In the genomic region with DNA sequence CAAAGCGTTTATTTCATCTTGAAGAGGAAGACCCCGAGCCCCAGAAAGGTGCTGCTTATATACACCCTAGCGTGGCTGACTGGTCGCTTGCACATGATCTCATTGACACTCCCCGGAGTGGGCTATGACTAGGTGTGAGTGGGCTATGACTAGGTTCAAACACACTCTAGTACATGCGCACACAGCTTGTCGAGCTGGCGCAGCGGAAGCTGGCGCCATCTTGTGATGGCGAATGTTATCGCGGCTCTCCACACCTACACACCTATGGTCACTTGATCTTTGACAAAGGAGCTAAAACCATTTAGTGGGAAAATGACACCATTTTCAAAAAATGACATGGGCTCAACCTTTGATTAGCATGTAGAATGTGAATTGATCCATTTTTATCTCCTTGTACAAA, we compare ENCODE assay signal across 22 mouse cellular contexts.
A peak's percentile ranks its signal among the peaks of the same experiment; 100 is the strongest.
DNase-seq lines count a peak whose midpoint lies in the region; ATAC-seq and TF ChIP-seq lines count a peak whose summit lies in the region.
"Had no signal": no experiment of that assay in that cellular context is flagged by ENCODE, and none has a peak within 500 bp of the region (broad histone marks: within the 10 kb centered on the region; RNA-seq: fewer than 3 reads in every experiment).

No protein-coding gene starts in this region.

- H3K9ac ChIP-seq in lung, embryonic 14.5 days, result no peak overlapping the region
- H3K9ac ChIP-seq in stomach, postnatal 0 days (ENCODE audit: low read length), result no peak overlapping the region
- H3K9ac ChIP-seq: forebrain, embryonic 13.5 days; hindbrain, embryonic 15.5 days; limb, embryonic 12.5 days; neural tube, embryonic 15.5 days; stomach, embryonic 15.5 days had no signal

- no peaks in the 10 kb centered on the region for H3K27me3 ChIP-seq in lung, embryonic 14.5 days (ENCODE audit: insufficient read depth, low read length)
- no peaks in the 10 kb centered on the region for H3K27me3 ChIP-seq in stomach, postnatal 0 days (ENCODE audit: control insufficient read depth, insufficient read depth, low read length)
- H3K27me3 ChIP-seq: forebrain, embryonic 13.5 days; hindbrain, embryonic 15.5 days; limb, embryonic 12.5 days; neural tube, embryonic 15.5 days; stomach, embryonic 15.5 days had no signal

- no peaks in the 10 kb centered on the region for H3K36me3 ChIP-seq in lung, embryonic 14.5 days (ENCODE audit: insufficient read depth)
- H3K36me3 ChIP-seq in stomach, postnatal 0 days (ENCODE audit: control insufficient read depth, insufficient read depth, low read length), result no peaks in the 10 kb centered on the region
- H3K36me3 ChIP-seq: heart, embryonic 10.5 days; hindbrain, embryonic 15.5 days; limb, embryonic 12.5 days; midbrain, embryonic 10.5 days; neural tube, embryonic 15.5 days; stomach, embryonic 15.5 days had no signal

- ATAC-seq in lung, embryonic 14.5 days (ENCODE audit: insufficient read depth), result no peak
- no peak for ATAC-seq in stomach, postnatal 0 days (ENCODE audit: low FRiP score, low TSS enrichment)
- ATAC-seq: forebrain, embryonic 13.5 days had no signal

- WGBS in lung, embryonic 14.5 days, result 41% methylated on average over 13 of the region's 13 CpGs
- WGBS in stomach, postnatal 0 days, result 40% methylated on average over 13 of the region's 13 CpGs

- no peak overlapping the region for H3K4me2 ChIP-seq in lung, embryonic 14.5 days
- no peak overlapping the region for H3K4me2 ChIP-seq in stomach, postnatal 0 days (replicated peaks; ENCODE audit: low read depth)
- H3K4me2 ChIP-seq: forebrain, embryonic 13.5 days; hindbrain, embryonic 15.5 days; limb, embryonic 12.5 days; neural tube, embryonic 15.5 days; stomach, embryonic 15.5 days had no signal

- TF ChIP-seq EP300 in stomach, postnatal 0 days (optimal IDR thresholded peaks at IDR 0.05), result no peak

- H3K4me1 ChIP-seq in lung, embryonic 14.5 days (ENCODE audit: insufficient read depth), result no peaks in the 10 kb centered on the region
- H3K4me1 ChIP-seq in stomach, postnatal 0 days (replicated peaks; ENCODE audit: control insufficient read depth, insufficient read depth), result no peaks in the 10 kb centered on the region
- H3K4me1 ChIP-seq: forebrain, embryonic 13.5 days; heart, embryonic 10.5 days; hindbrain, embryonic 15.5 days; limb, embryonic 12.5 days; neural tube, embryonic 15.5 days; stomach, embryonic 15.5 days had no signal

- no peaks in the 10 kb centered on the region for H3K9me3 ChIP-seq in lung, embryonic 14.5 days (ENCODE audit: low read depth, low read length)
- no peaks in the 10 kb centered on the region for H3K9me3 ChIP-seq in stomach, postnatal 0 days (ENCODE audit: control insufficient read depth, low read length)
- H3K9me3 ChIP-seq: forebrain, embryonic 13.5 days; heart, embryonic 10.5 days; hindbrain, embryonic 15.5 days; limb, embryonic 12.5 days; midbrain, embryonic 10.5 days; neural tube, embryonic 15.5 days; stomach, embryonic 15.5 days had no signal

- peak; percentile 8 for DNase-seq in embryo, embryonic 11 days
- DNase-seq in embryo, embryonic 10.5 days (ENCODE audit: low spot score), result no peak
- no peak for DNase-seq in lung, embryonic 14.5 days
- DNase-seq in lung, adult 18-20 months, result no peak
- peak; percentile 9 for DNase-seq in WW6 (ENCODE audit: low read depth, low spot score)
- no peak for DNase-seq in stomach, postnatal 0 days (ENCODE audit: low spot score)
- no peak for DNase-seq in right cerebral cortex, postnatal 25 days
- DNase-seq in thymus, postnatal 14 days, result no peak
- DNase-seq: cerebellum, adult 11-12 months; gastrocnemius, postnatal 36 days; heart, postnatal 10 days; kidney, adult 18-20 months; kidney, postnatal 25 days; layer of hippocampus, adult 9-11 months; lung, postnatal 36 days had no signal

- peak; percentile 15; the same call in 1 of the 2 replicates for TF ChIP-seq CTCF in lung, embryonic 14.5 days (IDR thresholded peaks at IDR 0.05; ENCODE audit: low read depth)
- TF ChIP-seq CTCF in stomach, postnatal 0 days (IDR thresholded peaks at IDR 0.05; ENCODE audit: low read depth), result peak; percentile 27; the same call in 1 of the 2 replicates

- H3K27ac ChIP-seq in lung, embryonic 14.5 days (ENCODE audit: low read depth), result no peak overlapping the region
- no peak overlapping the region for H3K27ac ChIP-seq in stomach, postnatal 0 days (replicated peaks)
- H3K27ac ChIP-seq: forebrain, embryonic 13.5 days; heart, embryonic 10.5 days; hindbrain, embryonic 15.5 days; limb, embryonic 12.5 days; midbrain, embryonic 10.5 days; neural tube, embryonic 15.5 days; stomach, embryonic 15.5 days had no signal

- no peak overlapping the region for H3K4me3 ChIP-seq in lung, embryonic 14.5 days (ENCODE audit: low read depth, low read length)
- H3K4me3 ChIP-seq in stomach, postnatal 0 days (ENCODE audit: low read depth, low read length), result no peak overlapping the region
- H3K4me3 ChIP-seq: forebrain, embryonic 13.5 days; heart, embryonic 10.5 days; hindbrain, embryonic 15.5 days; limb, embryonic 12.5 days; midbrain, embryonic 10.5 days; neural tube, embryonic 15.5 days; stomach, embryonic 15.5 days had no signal

Comparison
In these comparisons a context has a peak if more than half of its experiments do, and no peak if none do; other contexts are left out.
1. DNase-seq: peak in embryo, embryonic 11 days (single experiment) and WW6 (single experiment); none in embryo, embryonic 10.5 days (single experiment), lung, embryonic 14.5 days (single experiment), lung, adult 18-20 months (0 of 2), stomach, postnatal 0 days (single experiment), right cerebral cortex, postnatal 25 days (single experiment) and thymus, postnatal 14 days (single experiment).